Mouse (Mus musculus) adrenal gland, postnatal 10 days (tissue): ENCODE data around the gene Olfr606. TPM values are rescaled to one million over a fixed set of nuclear protein-coding genes. Genes with fewer than 3 reads are reported as not detected.
"Not testable (repeated sequence)": the region's sequence is repeated elsewhere in the genome, so short reads cannot be mapped to it uniquely, and the experiment has no call there.

Experiments used
- DNase-seq: peaks from one replicate; pipeline ENCODE4 v3.0.0; 2021; ENCODE audit warnings: mixed read lengths
- long read RNA-seq, 2 experiments: library from polyadenylated mRNA; stranded (forward); transcript quantifications; one replicate each; pipeline ENCODE4 v2.0.0; 2021
- microRNA-seq: library from miRNA; unstranded; fragments of <30 nt; microRNA quantifications from one replicate; pipeline ENCODE4 v1.2.0, GENCODE M21; 2021
- total RNA-seq, 2 experiments: library from RNA; stranded (reverse); gene quantifications; 2 replicates each; pipeline ENCODE4 v1.2.3; 2021

The Olfr606 gene
- total RNA-seq, result not detected
- long read RNA-seq, experiment 1, result 0 reads
- long read RNA-seq, experiment 2, result 0 reads

- DNase-seq, result no peak
Observed at GRCm38 (mm10) chr7:103448746-103449145, at the start of gene Olfr606. Gene Olfr606, plus strand, starts transcription at chr7:103449046.

DNA sequence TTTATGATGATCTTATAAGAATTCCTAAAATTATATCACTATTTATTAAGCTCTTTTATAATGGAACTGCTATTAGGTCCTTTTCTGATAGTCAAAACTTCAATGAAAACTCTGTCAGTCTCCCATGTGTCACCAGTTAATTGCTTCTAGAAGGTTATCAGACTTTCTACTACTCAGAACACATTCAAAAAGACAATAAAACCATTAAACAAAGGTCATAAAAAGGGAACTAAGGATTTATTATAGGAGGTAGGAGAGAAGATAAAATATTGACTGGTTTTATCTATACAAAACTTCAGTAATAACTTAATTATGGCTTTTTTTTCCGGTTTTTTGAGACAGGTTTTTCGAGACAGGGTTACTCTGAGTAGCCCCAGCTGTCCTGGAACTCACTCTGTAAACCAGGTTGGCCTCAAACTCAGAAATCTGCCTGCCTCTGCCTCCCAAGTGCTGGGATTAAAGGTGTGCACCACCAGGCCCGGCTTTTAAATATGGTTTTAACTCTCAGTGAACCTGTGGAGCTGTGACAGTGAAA lies 42.3 kb upstream of the Olfr606 start:
- DNase-seq, result not testable (repeated sequence)

DNA sequence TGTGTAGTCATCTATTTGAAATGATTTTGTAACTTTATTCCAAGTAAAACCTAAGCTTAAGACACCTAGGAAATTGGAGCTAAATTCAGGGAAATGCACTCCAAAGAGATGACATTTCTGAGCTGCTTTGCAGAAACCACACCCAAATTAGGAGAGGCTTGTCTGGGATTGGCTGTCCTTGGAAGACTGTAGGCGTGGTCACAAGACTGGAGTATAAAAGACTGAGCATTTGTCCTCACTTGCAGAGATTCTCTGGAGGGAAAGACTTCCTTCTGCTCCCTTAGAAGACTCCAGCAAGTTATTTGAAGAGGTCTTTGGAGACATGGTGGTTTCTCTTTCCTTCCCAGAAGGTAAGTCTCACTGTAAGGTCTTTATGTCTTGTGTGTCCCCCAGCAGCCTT lies 34.1 kb upstream of the Olfr606 start, which contains the start of gene Usp17lc:
Gene Usp17lc, plus strand, starts transcription at position 301 of the 400 bp plus-strand sequence.
- DNase-seq, result not testable (repeated sequence)

DNA sequence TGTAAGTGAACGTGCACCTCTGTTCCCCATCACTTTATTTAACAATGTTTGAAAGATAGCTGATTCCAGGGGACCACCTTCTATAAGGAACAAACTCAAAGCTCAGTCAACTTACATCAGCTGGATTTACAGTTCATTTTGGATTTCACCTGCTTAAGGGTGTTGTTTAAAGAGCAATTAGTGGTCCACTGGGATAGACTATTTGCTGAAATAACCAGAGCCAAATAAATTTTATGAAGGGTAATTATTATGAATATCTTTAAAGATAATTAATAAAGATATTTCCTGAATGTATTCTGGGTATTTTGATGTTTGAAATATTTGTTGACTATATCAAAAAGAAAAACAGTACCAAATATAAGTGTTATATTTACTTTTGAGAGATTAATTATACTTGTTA lies 3.5 kb upstream of the Olfr606 start, which contains the start of gene Olfr605:
Gene Olfr605, minus strand, starts transcription at position 101 of the 400 bp plus-strand sequence.
- no peak for DNase-seq

GRCm38 (mm10) chr7:103460590-103460989 lies 11.7 kb downstream of the Olfr606 start:
- no peak for DNase-seq

DNA sequence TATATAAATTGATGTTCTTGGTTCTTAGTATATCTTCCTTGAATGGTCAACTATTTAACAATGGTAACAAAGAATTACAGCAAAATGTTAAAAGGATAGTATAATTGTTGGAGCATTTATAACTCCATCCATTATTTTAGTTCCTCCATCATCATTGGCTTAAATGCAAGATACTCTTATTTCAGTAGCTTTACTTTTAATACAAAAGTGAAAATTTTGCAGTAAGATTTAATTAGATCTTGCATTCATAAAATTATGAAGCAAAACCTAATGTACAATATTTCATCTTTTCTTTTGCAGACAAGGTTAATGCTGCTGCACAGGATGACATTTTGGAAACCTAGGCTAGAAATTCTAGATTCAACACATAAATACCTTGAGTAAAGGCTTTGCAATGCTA lies 20.7 kb downstream of the Olfr606 start, which contains the start of gene Olfr608:
Gene Olfr608, plus strand, starts transcription at position 301 of the 400 bp plus-strand sequence.
- no peak for DNase-seq

DNA sequence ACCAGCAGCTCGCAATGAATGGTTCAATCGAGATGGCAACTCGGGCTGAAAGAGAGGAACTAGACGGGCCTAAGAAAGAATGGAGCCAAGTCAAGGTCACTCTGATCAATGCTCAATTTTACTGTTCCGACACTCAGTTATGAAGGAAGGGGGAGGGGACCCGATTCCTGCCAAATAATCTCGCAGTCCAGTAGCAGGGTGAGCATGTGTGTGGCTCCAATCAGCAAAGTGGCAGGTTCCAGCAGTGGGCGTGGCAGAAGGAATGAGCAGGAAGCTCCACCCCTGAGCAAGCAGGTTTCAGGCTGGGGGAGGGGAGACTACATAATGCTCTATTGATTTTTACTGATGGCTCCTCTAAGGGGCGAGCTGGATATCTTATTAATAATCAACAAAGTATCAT lies 28.3 kb downstream of the Olfr606 start:
- DNase-seq, result not testable (repeated sequence)

GRCm38 (mm10) chr7:103497962-103498361 lies 49.1 kb downstream of the Olfr606 start, which contains the start of gene Olfr609:
Gene Olfr609, minus strand, starts transcription at chr7:103498062.
- DNase-seq, result no peak

Small RNA genes lying within 50 kb of the gene (microRNA-seq; reads per million reads assigned to microRNA genes)
- not detected for gene Gm25774

Other genes starting within 250 kb of the Olfr606 start
- not detected for gene Olfr593, start 237.2 kb upstream of the Olfr606 start, total RNA-seq
- gene Olfr594, start 232.1 kb upstream of the Olfr606 start, total RNA-seq, result not detected
- gene Usp17ld, start 196.5 kb upstream of the Olfr606 start, total RNA-seq, result not detected
- not detected for gene Olfr596, start 143.4 kb upstream of the Olfr606 start, total RNA-seq
- not detected for gene Olfr597, start 132.7 kb upstream of the Olfr606 start, total RNA-seq
- gene Olfr598, start 125.5 kb upstream of the Olfr606 start, total RNA-seq, result not detected
- gene Olfr599, start 113.1 kb upstream of the Olfr606 start, total RNA-seq, result not detected
- gene Olfr600, start 99.4 kb upstream of the Olfr606 start, total RNA-seq, result not detected
- not detected for gene Olfr601, start 86.4 kb upstream of the Olfr606 start, total RNA-seq
- gene Olfr603, start 62.9 kb upstream of the Olfr606 start, total RNA-seq, result not detected
- gene Usp17lc, start 34.0 kb upstream of the Olfr606 start, total RNA-seq, result not detected
- not detected for gene Olfr605, start 3.6 kb upstream of the Olfr606 start, total RNA-seq
- not detected for gene Olfr607, start 15.1 kb downstream of the Olfr606 start, total RNA-seq
- gene Olfr608, start 20.8 kb downstream of the Olfr606 start, total RNA-seq, result not detected
- not detected for gene Olfr609, start 49.0 kb downstream of the Olfr606 start, total RNA-seq
- gene Olfr610, start 63.1 kb downstream of the Olfr606 start, total RNA-seq, result not detected
- not detected for gene Olfr611, start 71.8 kb downstream of the Olfr606 start, total RNA-seq
- not detected for gene Olfr612, start 93.7 kb downstream of the Olfr606 start, total RNA-seq
- not detected for gene Olfr613, start 99.0 kb downstream of the Olfr606 start, total RNA-seq
- not detected for gene Olfr615, start 107.0 kb downstream of the Olfr606 start, total RNA-seq
- gene Olfr616, start 120.1 kb downstream of the Olfr606 start, total RNA-seq, result not detected
- gene Olfr617, start 124.0 kb downstream of the Olfr606 start, total RNA-seq, result not detected
- gene Olfr618, start 141.1 kb downstream of the Olfr606 start, total RNA-seq, result not detected
- not detected for gene Olfr619, start 151.5 kb downstream of the Olfr606 start, total RNA-seq
- gene Olfr620, start 163.5 kb downstream of the Olfr606 start, total RNA-seq, result not detected
- gene Olfr622, start 193.7 kb downstream of the Olfr606 start, total RNA-seq, result not detected
- not detected for gene Olfr623, start 214.7 kb downstream of the Olfr606 start, total RNA-seq
- gene Olfr624, start 222.1 kb downstream of the Olfr606 start, total RNA-seq, result under 1 TPM; 0.06 to 0.09 TPM
- not detected for gene Olfr625-ps1, start 233.7 kb downstream of the Olfr606 start, total RNA-seq